Mouse (Mus musculus) right cerebral cortex, postnatal 36 days (tissue): ENCODE data around the gene Cs.

Experiments
- DNase-seq, 2 experiments: peaks; one replicate each; pipeline ENCODE4 v3.0.0; 2022; ENCODE audit warnings: low spot score in 2 of 2, mixed read lengths in 1 of 2

Gene Cs

GRCm38 (mm10) chr10:128372989-128373748 lies 35.6 kb downstream of the Cs start:
- DNase-seq, result no peak

- DNase-seq, result no peak
These were observed 36.9 kb downstream of the Cs start for GRCm38 (mm10) chr10:128374393-128374792.

GRCm38 (mm10) chr10:128376099-128376454 lies 38.5 kb downstream of the Cs start:
- DNase-seq, result no peak

- DNase-seq, result peak; percentile 43 to 61
These were observed 39.1 kb downstream of the Cs start, which contains the start of gene Ankrd52 for GRCm38 (mm10) chr10:128376455-128377211. Ankrd52 (plus strand) TSS chr10:128377115.

GRCm38 (mm10) chr10:128377222-128377939 lies 39.8 kb downstream of the Cs start:
- no peak for DNase-seq

- DNase-seq, result no peak
These were observed 40.5 kb downstream of the Cs start for GRCm38 (mm10) chr10:128377940-128378448.

GRCm38 (mm10) chr10:128378462-128378861 lies 40.9 kb downstream of the Cs start:
- DNase-seq, result no peak

- DNase-seq, result no peak
These were observed 41.7 kb downstream of the Cs start for GRCm38 (mm10) chr10:128379260-128379659.

GRCm38 (mm10) chr10:128380565-128380964 lies 43.0 kb downstream of the Cs start:
- DNase-seq, result no peak

GRCm38 (mm10) chr10:128382482-128382881 lies 44.9 kb downstream of the Cs start:
- no peak for DNase-seq

GRCm38 (mm10) chr10:128385902-128386301 lies 48.4 kb downstream of the Cs start:
- no peak for DNase-seq

- DNase-seq, result no peak
These were observed 51.4 kb downstream of the Cs start for GRCm38 (mm10) chr10:128388941-128389340.

GRCm38 (mm10) chr10:128389570-128389969 lies 52.0 kb downstream of the Cs start:
- DNase-seq, result no peak

- DNase-seq, result no peak
These were observed 52.8 kb downstream of the Cs start for GRCm38 (mm10) chr10:128390366-128390765.

- no peak for DNase-seq
These were observed 54.3 kb downstream of the Cs start for GRCm38 (mm10) chr10:128391850-128392249.

- no peak for DNase-seq
These were observed 58.6 kb downstream of the Cs start for GRCm38 (mm10) chr10:128396017-128396673.

GRCm38 (mm10) chr10:128396716-128397264 lies 59.3 kb downstream of the Cs start:
- no peak for DNase-seq

- DNase-seq, result no peak
These were observed 59.9 kb downstream of the Cs start for GRCm38 (mm10) chr10:128397466-128397865.

- DNase-seq, result no peak
These were observed 62.8 kb downstream of the Cs start for GRCm38 (mm10) chr10:128400338-128400737.

- DNase-seq, result no peak
These were observed 63.5 kb downstream of the Cs start, which contains the start of gene Slc39a5 for GRCm38 (mm10) chr10:128401056-128401455. Slc39a5 (minus strand) TSS chr10:128401229.

GRCm38 (mm10) chr10:128401638-128402037 lies 64.1 kb downstream of the Cs start:
- DNase-seq, result no peak
